Mouse (Mus musculus): Measurements from ENCODE around the gene Smoc2.

GRCm38 (mm10) chr17:14328037-14328436 lies 48.7 kb downstream of the Smoc2 start:
- TF ChIP-seq CTCF (IDR thresholded peaks at IDR 0.05; ENCODE audit: borderline replicate concordance, extremely low read depth, insufficient read depth, insufficient read length) (no peak), POLR2A (IDR thresholded peaks at IDR 0.05; ENCODE audit: borderline replicate concordance, extremely low read depth, insufficient read depth, insufficient read length, poor library complexity, severe bottlenecking) (no peak)
